Mouse (Mus musculus): ENCODE data around the gene Zfp958. TPM values are rescaled to one million over a fixed set of nuclear protein-coding genes. Genes with fewer than 3 reads are reported as not detected.
A peak's percentile ranks its signal among the peaks of the same experiment; 100 is the strongest.

Zfp958 gene
- polyA plus RNA-seq, 1 experiment from 2014 or later: 13.5 TPM

DNA sequence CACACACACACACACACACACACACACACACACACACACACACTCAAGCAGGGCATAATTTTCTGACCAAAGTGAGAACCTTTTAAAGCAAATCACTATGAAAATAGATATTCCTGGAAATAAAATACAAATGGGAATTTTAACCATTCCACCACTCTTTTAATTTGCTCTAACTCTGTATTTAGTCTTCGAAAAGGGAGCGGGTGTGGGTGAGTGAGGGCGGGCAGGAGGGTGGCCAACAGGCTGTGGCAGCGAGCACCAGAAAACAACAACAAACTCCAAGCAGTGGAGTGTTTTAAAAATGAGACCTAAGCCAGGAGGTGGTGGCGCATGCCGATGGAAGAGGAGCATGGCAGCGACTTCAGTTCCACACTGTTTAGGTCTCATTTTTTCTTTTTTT lies 43.6 kb downstream of the Zfp958 start:
- ATAC-seq (ENCODE audit: insufficient number of reproducible peaks, insufficient read depth, low FRiP score, low TSS enrichment, low read depth): no peak
- no peak overlapping the region for H3K4me2 ChIP-seq
- no peak overlapping the region for H3K4me3 ChIP-seq (replicated peaks)
- H3K4me1 ChIP-seq (replicated peaks): no peaks in the 10 kb centered on the region
- no peak overlapping the region for H3K27ac ChIP-seq
- 87% methylated on average over 7 of the region's 7 CpGs for WGBS
- no peaks in the 10 kb centered on the region for H3K27me3 ChIP-seq
- no peak overlapping the region for H3K9ac ChIP-seq (replicated peaks)
- H3K9me3 ChIP-seq: no peaks in the 10 kb centered on the region
- no peaks in the 10 kb centered on the region for H3K36me3 ChIP-seq

DNA sequence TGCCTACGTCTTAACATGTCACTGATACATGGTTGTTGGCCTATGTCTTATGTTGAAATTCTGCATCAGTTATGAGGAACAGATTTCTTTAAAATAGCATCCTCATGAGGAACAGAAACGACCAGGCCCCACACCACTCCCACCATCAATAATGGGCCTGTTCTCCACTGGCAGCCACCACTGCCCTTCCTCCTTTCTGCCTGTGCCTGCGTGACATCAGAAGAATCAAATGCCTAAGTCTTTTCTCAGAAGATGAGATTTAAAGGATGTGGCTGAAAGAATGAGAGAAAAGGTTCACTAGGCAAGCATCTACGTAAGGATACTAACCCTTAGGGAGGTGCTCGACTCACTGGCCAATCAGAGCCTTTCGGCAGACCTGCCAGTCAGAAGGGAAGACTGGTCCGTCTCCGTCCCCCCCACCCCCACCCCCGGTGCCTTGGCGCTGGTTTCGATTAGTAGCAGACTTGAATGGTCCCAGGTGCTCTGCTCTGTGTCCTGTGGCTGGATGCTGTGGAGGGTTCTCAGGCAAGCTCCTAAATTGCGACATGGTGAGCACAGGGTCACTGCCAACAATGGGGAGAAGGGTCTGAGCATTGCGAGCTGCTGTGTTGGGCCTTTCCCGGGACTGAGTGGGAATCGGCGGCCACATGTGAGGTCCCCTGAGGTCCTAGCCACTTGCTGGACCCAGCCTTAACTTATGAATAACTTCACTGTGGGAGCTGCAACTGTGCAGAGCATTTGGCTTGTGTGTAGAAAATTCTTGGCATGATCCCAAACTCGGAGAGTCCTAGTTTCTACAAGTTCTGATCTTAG lies 62.4 kb downstream of the Zfp958 start:
- Histone ChIP-seq H3K27ac (no peak overlapping the region), H3K36me3 (no peaks in the 10 kb centered on the region), H3K4me2 (no peak overlapping the region), H3K9ac (replicated peaks) (no peak overlapping the region), H3K27me3 (no peaks in the 10 kb centered on the region), H3K4me1 (replicated peaks) (no peaks in the 10 kb centered on the region), H3K4me3 (replicated peaks) (no peak overlapping the region), H3K9me3 (peaks cover 7% of the 10 kb centered on the region)
- ATAC-seq (ENCODE audit: insufficient number of reproducible peaks, insufficient read depth, low FRiP score, low TSS enrichment, low read depth): no peak
- 81% methylated on average over 17 of the region's 17 CpGs for WGBS

DNA sequence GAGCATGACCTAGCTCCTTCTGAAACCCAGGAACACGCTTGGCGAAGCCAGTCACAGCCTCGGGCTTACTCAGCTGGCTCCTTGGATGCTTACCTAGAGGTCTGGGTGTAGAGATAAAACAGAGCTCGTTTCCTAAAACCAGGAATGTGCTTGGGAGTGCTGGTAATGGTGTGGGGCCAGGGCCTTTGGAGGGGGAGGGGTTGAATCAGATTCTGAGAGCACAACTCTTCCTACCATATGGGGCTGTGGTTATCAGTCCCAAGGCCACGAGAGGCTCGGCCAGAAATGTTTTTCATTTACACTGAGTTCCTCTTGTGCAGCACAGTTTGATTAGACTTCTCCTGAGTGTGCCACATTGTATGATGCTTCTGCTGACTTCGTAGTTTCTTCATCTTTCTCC lies 63.6 kb downstream of the Zfp958 start:
- no peak for ATAC-seq (ENCODE audit: insufficient number of reproducible peaks, insufficient read depth, low FRiP score, low TSS enrichment, low read depth)
- H3K4me2 ChIP-seq: peak overlapping the region; percentile 54
- H3K27me3 ChIP-seq: no peaks in the 10 kb centered on the region
- peaks cover 7% of the 10 kb centered on the region for H3K9me3 ChIP-seq
- peak overlapping the region; percentile 95; the same call in 1 of the 2 replicates for H3K27ac ChIP-seq
- H3K9ac ChIP-seq (replicated peaks): no peak overlapping the region
- peak overlapping the region; percentile 62 for H3K4me3 ChIP-seq (replicated peaks)
- no peaks in the 10 kb centered on the region for H3K4me1 ChIP-seq (replicated peaks)
- WGBS: 93% methylated on average over 7 of the region's 7 CpGs
- H3K36me3 ChIP-seq: no peaks in the 10 kb centered on the region

DNA sequence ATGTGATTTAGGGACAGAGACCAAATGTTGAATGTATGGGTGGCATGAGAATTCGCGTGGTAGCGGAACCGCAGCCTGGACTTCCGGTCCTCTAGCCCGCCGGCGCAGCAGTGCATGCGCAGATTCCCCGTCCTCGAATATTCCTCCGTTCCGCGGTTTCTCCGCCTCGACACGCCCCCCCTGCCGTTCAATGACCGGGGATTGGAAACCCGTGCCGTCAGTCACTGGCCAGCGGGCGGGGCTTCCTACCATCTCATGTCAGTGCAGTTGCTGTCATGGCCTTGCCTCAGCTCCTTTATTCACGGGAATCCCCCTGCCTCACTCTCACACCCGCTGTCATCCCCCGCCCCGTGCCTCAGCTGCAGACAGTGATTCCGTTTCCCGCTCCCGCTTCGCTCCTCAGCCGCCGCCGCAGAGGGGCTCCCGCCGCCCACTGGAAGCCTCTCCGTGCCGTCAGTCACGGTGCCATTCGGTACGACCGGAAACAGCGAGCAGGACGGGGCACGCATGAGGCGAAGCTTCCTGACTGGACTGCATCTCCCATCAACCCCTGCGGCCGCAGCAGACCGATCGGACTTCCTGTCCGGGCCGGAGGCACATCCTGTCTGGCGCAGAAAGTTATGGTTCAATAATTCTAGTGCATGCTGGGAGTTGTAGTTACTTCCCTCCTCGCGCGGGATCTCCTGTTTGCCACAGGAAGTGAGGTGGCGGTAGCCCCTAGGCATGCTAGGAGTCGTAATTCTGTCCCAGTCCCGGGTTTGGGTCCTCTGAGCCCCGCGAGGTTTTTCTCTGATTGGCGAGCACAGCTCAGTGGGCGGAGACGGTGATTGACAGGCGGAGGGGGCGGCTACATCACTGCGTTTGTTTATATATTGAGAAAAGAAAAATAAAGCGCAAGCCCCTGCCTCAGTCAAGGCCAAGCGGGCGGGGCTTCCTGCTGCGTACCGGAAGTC lies 64.6 kb downstream of the Zfp958 start:
- Histone ChIP-seq H3K27ac (peak overlapping the region; percentile 95), H3K9ac (replicated peaks) (peak overlapping the region; percentile 68), H3K36me3 (no peaks in the 10 kb centered on the region), H3K9me3 (peaks cover 7% of the 10 kb centered on the region), H3K4me1 (replicated peaks) (no peaks in the 10 kb centered on the region), H3K4me2 (peak overlapping the region; percentile 54), H3K4me3 (replicated peaks) (peak overlapping the region; percentile 62), H3K27me3 (no peaks in the 10 kb centered on the region)
- under 1% methylated on average over 72 of the region's 72 CpGs for WGBS
- peak; percentile 93 for ATAC-seq (ENCODE audit: insufficient number of reproducible peaks, insufficient read depth, low FRiP score, low TSS enrichment, low read depth)

DNA sequence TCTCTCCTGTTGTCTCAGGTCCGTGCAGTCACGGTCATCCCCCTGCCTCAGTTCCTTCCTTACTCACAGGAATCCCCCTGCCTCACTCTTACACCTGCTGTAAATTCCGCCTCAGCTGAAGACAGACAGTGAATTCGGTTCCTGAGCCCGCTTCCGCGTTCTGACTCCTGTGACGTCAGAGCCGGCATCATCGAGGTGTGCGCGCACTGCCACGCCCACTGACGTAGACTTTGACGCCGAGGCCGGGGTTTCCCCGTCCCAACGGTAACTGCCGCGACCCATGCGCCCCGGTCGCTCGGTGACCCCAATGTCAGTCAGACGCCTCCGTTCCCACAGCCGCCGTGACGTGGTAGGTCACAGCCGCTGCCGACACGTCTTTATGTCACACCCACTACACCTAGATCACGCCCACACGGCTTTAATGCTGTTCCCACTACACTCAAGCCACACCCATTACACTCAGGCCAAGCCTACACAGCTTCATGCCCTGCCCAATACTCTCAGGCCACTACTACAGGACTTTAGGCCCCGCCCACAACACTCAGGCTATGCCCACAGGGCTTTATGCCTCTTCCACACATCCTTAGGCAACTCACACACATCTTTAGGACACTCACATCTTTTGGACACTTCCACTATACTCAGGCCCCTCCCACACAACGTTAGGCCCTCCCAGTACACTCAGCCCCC lies 65.4 kb downstream of the Zfp958 start:
- Histone ChIP-seq H3K27ac (peak overlapping the region; percentile 95), H3K36me3 (no peaks in the 10 kb centered on the region), H3K4me3 (replicated peaks) (peak overlapping the region; percentile 62), H3K27me3 (no peaks in the 10 kb centered on the region), H3K9ac (replicated peaks) (peak overlapping the region; percentile 61), H3K4me1 (replicated peaks) (no peaks in the 10 kb centered on the region), H3K4me2 (peak overlapping the region; percentile 54), H3K9me3 (peaks cover 7% of the 10 kb centered on the region)
- ATAC-seq (ENCODE audit: insufficient number of reproducible peaks, insufficient read depth, low FRiP score, low TSS enrichment, low read depth): peak; percentile 71
- WGBS: under 1% methylated on average over 37 of the region's 37 CpGs

DNA sequence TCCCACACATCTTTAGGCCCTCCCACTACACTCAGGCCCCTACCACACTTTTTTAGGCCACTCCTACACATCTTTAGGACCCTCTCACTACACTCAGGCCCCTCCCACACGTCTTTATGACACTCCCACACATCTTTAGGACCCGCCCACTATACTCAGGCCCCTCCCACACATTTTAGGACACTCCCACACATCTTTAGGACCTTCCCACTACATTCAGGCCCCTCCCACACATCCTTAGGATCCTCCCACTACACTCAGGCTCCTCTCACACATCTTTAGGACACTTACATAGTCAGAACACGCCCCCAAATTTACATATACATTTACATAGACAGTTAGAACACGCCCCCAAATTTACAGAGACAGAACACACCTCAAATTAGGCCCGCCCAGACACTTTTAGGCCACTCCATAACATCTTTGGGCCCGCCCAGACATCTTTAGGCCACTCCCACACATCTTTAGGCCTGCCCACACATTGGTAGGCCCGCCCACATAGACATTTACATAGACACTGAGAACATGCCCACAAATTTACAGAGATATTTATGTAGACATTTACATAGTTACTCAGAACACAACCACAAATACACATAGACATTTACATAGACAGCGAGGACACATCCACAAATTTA lies 66.1 kb downstream of the Zfp958 start:
- peak overlapping the region; percentile 95; the same call in 1 of the 2 replicates for H3K27ac ChIP-seq
- peak overlapping the region; percentile 54 for H3K4me2 ChIP-seq
- H3K4me3 ChIP-seq (replicated peaks): peak overlapping the region; percentile 62
- no peaks in the 10 kb centered on the region for H3K36me3 ChIP-seq
- ATAC-seq (ENCODE audit: insufficient number of reproducible peaks, insufficient read depth, low FRiP score, low TSS enrichment, low read depth): no peak; the same call in 1 of the 2 replicates
- no peaks in the 10 kb centered on the region for H3K27me3 ChIP-seq
- WGBS: 80% methylated on average over 8 of the region's 8 CpGs
- peaks cover 7% of the 10 kb centered on the region for H3K9me3 ChIP-seq
- H3K9ac ChIP-seq (replicated peaks): no peak overlapping the region
- H3K4me1 ChIP-seq (replicated peaks): no peaks in the 10 kb centered on the region

DNA sequence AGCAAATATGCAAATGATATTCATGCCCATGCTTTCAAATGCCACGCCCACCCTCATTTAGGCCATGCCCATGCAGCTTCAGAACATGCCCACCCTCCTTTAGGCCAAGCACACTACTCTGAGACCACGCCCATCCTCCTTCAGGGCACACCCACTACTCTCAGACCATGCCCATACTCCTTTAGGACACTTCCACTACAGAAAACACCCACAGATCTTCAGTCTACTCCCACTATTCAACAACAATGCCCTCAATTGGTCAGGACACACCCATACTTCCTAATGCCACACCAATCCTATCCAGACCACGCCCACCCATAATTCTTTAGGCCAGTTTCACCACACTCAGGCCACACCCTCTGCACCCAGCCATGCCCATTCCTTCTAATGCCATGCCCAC lies 66.8 kb downstream of the Zfp958 start:
- no peak for ATAC-seq (ENCODE audit: insufficient number of reproducible peaks, insufficient read depth, low FRiP score, low TSS enrichment, low read depth)
- WGBS: 90% methylated on average over 3 of the region's 3 CpGs
- peaks cover 7% of the 10 kb centered on the region for H3K9me3 ChIP-seq

More for the DNA sequence above, 66.8 kb downstream of the Zfp958 start:
- Histone ChIP-seq H3K4me2 (no peak overlapping the region), H3K27ac (no peak overlapping the region), H3K27me3 (no peaks in the 10 kb centered on the region), H3K4me1 (replicated peaks) (no peaks in the 10 kb centered on the region), H3K4me3 (replicated peaks) (no peak overlapping the region), H3K36me3 (no peaks in the 10 kb centered on the region), H3K9ac (replicated peaks) (no peak overlapping the region)

Other genes with a start within 250 kb of the Zfp958 start
- 13.2 and 14.0 TPM in 2 replicates for gene Cers4, start 120.1 kb upstream of the Zfp958 start, polyA plus RNA-seq (2016; fragmentation: Nextera tagmentation; extraction: Ambion mirVana)
- gene Shcbp1, start 166.4 kb downstream of the Zfp958 start, polyA plus RNA-seq (2016; fragmentation: Nextera tagmentation; extraction: Ambion mirVana): 86.3 and 86.7 TPM in 2 replicates

Data from limb, embryonic 12.5 days (tissue).